Mouse (Mus musculus) neural tube, embryonic 10.5 days (tissue): ENCODE measurements around the gene Runx3.

Experiments used
- DNase-seq: peaks from one replicate; pipeline ENCODE4 v3.0.0-alpha.2; 2017; ENCODE audit warnings: low spot score; ENCODE audit errors: extremely low spot score

Runx3 gene

DNA sequence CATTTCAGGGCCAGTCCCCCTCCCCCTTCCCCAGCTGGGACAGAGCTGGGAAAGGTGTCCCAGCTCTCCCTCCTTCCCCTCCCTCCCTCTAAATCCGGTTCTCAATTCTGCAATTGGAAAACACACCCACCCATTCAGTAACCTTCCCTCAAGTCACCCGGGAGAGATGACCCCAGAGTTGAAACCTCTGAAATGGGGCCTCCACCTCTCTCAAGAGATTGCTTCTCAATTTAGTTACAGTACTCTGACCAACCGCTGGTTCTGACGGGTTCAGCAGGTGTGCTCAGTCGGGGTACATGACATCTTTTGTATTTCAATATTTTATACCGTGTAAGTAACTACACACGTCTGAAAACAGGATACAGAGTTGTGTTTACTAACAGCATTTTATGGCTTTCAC, 28.2 kb downstream of the Runx3 start:
- DNase-seq, result no peak

DNA sequence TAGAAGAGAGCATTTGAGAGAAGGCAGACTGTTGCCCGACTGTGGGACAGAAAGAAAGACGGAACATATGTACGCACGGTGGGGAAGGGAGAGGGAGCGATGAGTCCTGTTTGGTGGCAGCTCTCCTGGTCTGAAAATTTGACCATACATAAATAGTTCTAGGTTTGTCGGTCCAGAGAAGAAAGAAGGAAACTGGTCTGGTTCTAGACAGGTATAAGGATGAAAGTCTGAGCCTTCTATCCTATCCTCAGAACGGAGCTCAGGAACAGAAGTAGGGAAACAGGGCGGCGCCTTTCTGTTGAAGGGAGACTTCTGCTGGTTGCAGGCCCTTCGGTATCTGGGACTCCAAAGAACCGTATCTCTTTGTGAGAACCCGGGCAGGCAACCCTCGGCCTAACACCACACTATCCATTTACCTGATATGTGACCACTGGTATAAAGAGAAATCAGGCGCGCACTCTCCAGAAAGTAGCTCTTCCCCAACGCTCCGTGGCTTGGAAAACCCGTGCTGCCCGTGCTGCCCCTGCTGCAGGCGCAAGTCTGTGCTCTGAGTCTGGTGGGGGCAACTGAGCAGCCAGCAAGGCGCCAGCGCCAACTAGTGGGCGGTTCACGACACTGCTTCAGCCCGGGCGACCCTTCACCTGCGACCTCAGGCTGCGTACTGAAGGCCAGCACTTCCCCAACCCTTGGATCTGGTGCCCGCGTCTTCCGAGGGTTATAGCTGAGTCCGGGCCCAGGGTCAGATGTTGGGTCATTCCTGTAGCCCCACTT, 29.8 kb downstream of the Runx3 start:
- DNase-seq, result peak; percentile 89

DNA sequence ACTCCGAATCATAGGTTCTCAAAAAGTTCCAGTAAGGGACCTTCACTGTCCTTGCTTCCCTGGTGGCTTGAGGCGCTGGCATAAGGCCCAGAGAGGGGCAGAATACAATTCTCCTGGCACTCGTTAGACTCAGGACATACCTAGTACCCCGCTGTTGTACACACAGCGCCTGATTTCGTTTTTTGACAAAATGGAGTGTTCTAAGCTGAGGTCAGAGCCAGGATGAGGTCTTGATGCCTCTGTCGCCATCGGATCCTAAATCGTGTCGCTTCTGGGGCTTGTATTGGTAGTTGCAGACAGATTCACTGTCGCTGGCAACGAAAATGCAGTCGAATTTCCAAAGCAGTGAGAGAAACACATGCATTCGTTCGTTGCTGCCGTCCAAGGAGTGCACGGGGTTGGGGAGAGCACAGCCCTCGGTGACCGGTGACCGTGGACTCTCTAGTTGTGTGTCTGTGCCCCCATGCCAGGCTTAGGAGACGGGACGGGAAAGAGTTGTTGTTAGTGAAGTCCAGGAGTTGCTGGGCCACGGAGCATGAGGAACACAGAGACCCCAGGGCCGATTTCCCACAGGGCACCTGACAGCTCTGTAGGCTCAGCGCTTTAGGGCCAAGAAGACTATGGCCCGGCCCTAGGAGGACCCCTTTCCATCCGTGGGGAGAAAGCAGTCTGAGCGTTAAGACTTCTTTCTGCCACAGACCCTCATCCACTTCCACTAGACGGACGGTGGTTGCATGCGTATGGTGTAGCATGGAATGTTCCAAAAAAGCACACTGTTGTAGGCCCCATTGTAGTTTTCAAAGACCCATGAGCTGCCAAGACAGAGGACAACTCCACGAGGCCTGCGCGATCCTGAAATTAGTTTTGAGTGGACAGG, 30.9 kb downstream of the Runx3 start:
- DNase-seq, result peak; percentile 62

DNA sequence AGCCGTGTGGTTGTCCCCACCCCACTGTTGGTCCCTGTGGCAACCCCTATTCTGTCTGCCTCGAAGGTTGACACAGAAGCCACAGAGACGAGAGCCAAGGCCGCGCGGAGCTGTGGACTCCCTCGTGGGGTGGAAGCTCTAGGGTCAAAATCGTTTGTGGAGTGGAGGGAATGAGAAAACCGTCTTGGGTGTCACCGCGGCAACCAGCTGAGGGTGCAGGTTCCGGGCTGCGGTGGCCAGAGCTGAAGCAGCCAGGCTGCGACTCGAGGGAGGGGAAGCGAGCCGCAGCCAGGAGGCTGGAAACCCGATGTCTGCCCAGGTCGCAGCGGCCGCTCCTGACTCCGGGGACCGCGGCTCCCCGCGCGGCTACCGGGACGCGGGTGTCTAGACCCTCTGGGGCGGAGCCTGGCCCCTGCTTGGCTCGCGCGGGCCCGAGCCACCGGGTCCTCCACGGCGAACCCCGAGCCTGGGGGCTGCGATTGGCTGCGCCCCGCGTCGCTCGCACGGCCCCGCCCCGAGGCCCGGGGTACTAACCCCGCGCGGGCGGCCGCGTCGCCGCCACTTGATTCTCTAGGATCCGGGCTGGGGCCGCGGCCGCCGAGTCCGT, 31.6 kb downstream of the Runx3 start:
- DNase-seq, result peak; percentile 63

DNA sequence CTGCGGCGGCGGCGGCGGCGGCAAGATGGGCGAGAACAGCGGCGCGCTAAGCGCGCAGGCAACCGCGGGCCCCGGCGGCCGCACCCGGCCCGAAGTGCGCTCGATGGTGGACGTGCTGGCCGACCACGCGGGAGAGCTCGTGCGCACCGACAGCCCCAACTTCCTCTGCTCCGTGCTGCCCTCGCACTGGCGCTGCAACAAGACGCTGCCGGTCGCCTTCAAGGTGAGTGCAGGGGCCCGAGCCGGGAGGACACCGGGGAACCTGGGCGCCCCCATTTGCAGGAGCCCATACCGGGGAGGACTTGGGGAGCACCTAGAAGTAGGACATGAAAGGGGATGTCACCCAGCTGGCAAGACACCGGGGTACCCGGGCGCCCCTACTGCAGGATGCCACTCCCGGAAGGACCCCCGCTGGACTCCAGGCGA, 32.4 kb downstream of the Runx3 start:
- peak; percentile 63 for DNase-seq

DNA sequence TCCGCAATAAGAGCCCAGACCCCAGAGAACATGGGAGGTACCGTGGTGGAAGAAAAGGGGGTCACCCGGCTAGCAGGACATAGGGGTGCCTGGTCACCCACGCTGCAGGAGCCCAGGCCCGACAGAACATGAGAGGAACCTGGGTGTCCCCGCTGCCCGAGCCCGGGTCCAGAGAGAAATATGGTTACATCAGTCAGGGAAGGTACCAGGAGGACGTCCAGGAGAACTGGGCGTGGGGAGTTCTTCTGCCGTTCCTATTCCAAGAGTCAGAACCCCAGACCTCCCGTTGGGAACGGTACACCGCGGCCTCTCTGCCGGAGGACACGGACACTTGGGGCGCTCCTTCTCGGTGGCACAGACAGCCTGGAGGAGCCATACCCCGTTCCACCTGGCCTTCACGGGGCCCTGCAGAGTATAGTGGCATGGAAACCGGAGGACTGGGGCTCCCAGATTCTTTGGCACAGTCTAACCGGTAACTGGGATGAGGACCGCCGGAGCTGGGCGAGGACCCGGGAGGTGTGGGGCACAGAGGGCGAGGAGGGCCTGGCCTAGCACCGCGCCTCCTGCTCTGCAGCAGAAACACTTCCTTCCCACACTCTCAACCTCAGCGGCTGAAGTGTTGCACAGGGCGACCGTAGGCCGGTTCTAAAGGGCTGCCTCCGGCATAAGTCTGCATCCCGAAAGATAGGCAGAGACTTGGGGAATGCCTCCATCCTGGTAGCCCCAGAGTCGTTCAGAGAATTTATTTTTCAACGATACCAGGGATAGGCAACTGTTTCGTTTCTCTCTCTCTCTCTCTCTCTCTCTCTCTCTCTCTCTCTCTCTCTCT, 33.0 kb downstream of the Runx3 start:
- DNase-seq, result peak; percentile 70

DNA sequence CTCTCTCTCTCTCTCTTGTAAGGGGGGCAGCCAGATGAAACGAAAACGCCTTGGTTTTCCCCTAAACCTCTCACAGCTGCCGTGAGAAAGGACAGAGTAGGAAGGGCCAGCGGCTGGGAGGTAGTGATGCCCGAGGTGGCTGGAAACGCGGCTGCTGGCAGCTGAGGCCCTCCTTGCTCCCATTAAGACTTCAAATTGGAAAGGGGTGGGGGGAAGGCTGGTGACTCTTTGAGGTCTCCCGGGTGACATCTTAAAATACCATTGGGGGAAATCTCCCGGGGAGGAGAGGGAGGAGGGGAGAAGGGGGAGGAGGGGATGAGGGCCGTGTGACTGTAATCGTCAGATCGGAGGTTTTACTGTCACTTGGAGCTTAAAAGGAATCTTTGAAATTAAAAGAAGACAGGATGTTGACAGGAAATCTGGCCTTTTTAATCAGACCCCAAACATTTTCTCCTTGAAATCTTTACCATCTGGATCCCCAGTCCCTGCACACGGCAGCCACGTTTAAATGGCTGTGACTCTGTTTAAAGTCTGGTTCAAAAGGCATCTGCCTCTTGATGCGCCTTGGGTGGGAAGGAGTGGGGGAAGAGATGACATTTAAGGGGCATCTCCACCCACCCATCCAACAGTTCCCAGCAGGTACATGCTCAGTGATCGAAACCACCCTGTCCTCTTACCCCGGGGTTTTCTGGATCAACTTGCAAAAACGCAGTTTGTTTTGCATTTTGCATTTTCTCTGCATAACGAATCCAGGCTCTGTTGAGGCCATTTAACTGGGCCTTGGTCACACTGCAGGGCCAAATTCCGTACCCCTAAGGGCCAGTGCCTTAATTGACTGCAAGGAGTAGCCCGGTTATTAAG, 33.9 kb downstream of the Runx3 start:
- DNase-seq, result peak; percentile 57

DNA sequence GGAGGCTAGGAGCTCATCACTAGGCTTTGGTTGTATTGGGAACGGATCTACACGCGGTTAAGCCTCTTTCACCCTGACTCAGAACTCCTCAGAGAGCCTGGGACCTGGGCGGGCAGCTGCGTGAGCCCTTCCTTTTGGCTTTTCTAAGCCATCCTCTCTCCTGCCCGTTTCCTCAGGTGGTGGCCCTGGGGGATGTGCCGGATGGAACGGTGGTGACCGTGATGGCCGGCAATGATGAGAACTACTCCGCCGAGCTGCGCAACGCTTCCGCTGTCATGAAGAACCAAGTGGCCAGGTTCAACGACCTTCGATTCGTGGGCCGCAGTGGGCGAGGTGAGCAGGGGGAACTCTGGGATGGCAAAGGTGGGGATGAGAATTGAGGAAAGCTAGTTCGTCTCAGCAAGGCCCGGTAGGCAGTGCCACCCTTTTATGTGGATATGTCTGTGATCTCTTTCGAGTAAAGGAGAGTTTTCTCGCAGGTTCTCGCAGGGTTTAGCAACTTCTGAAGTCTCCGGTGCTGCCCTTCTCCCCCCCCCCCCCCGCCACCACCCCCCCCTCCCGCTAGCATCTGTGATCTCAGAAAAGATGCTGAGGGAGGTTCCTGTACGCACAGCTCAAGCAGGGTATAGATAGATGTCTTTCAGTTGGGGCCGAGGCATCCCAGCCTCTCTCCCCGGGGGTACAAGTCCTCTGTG, 34.8 kb downstream of the Runx3 start:
- peak; percentile 58 for DNase-seq

DNA sequence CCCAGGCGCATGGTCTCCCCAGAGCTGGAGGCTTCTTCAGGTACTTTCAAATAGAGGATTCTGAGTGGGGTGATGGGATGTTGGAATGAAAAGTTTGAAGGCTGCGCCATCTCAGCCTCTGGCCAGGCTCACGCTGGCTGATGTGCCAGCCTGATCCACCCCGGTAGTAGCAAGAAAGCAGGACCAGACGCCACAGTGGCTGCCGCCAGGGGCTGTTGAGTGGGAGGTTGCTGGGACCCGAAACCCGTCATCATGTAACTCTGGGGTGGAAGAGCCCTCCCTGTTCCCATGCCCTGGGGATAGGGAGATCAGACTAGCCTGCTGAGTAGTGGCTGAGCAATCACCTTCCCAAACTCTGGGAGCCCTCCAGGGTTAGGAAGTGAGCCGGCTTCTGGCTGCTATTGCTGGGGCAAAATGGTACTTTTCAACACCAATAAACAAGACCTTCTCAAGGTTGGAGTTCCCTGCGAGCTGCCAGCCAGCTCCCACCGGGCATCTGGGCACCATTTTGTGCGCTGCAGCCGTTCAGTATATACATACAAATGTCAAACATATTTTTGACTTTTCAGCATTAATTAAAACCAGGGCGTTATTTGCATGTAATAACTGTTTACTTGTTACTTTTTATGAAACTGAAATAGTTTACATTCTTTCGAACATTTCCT, 35.5 kb downstream of the Runx3 start:
- peak; percentile 60 for DNase-seq

DNA sequence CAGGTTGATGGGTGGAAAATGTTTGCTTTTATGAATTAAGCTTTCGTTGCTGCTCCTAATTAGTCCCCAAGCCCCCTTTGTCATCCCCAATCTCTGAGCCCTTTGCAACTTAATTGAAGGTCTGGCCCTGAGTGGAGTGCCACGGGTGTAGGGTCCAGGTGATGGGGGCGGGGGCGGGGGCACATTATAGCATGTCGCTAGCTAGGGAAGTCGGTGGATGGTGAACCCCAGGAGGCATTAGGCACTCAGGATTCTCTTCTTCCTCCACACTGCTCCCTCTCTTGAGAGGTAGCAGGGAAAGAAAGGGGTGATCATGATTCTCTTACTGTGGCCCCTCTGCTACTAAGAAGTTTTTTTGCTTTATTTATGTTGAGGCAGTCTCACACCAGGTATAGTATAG, 36.1 kb downstream of the Runx3 start:
- DNase-seq, result no peak

DNA sequence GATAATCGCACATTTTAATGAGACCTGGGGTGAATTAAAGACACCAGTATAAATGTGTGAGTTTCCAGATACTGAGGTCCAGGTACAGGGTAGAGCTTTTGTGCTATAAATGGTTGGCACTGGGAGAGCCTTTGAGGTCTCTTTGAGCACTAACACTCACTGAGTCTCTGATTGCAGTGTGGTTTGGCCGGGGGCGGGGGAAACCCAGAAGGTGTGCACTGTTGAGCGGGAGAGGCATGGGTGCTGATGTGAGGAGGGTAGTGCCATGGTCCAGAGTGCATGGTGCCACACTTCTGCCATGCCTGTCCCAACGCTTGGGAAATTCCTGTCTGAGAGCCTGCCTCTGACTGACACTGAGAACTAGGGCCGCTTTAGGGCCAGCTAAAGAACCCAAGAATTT, 36.9 kb downstream of the Runx3 start:
- DNase-seq, result no peak

DNA sequence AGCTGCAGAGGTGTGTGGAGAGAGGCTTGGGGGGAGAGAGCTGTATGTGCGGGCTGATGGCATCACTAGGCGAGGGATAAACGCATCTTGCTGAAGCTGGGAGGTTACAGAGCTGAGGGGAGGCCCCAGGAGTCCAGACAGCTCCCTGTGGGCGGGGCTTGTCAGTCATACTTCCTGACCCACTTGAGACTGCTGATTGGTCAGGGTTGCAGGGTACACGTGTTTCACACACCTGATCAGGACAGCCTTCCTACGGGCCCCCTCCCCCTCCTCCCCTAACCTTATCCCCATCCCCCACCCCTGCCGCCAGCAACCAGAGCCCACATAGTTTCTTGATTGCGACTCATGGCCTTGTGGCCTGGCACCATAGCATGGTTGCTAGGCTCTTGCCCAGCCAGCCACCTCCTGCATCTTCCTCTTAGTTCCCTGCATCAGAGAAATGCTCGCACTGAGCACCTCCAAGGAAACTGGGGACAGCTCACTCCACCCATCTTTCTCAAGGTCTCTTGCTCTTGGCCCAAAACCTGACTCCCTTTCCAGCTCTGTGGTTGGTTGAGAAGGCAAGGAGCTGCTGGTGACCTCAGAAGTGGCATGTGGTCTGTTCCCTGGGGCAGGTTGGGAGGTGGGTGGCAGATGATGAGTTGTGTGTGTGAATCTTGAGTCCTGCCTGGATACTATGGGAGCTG, 38.4 kb downstream of the Runx3 start:
- DNase-seq, result no peak

DNA sequence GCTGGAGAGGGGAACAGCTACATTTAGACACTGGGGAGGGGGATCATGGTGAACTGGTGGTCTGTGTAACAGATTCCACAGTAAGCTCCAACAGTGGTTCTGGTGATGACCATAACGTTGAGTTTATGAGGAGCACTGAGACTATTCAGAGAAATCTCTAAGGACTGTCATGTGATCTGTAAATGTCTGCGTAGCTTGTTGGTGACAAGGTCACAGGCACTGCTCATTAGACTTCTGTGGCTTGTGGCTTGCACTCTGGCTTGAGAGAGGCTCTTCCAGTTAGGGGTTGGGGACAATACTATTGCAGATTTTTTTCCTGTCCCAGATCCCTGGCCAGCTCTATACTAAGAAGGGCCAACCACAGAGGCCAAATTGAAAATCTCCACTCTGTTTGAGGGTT, 39.2 kb downstream of the Runx3 start:
- DNase-seq, result no peak

DNA sequence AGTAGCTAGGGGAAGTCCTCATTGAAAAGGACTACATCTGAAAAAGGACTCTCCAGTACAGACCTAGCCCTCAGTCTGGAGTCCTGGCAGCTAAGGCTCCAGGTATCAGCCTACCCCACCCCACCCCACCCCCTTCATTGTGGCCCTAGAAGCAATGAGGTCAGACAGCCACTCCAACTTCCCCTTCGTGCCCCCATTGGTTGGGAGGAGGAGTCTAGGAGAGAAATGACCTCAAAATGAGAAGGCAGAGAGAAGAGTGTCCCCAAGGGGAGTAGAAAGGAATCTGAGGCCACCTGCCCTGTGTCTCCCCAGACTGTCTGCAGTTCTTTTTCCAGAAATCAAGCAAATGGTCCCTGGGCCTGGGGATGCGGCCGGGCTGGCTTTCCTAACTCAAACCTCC, 39.7 kb downstream of the Runx3 start:
- no peak for DNase-seq

DNA sequence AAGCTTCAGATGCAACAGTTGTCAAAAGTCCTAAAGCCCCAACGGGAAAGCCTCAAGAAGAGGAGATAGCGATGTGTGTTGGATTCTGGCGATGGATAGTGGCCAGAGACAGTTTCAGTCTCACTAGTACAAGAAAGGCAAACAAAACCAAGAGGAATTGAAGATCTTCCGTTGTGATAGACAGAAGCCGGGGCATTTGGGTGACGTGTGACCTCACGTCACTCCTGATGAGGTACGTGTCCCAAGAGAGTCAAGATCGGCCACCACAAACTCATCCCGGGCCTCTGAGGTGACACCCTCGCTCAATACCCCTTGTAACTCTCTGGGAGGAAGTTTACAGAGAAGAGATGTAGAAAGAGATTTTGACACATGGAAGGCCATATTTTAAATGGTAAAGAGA, 41.0 kb downstream of the Runx3 start:
- DNase-seq, result no peak

DNA sequence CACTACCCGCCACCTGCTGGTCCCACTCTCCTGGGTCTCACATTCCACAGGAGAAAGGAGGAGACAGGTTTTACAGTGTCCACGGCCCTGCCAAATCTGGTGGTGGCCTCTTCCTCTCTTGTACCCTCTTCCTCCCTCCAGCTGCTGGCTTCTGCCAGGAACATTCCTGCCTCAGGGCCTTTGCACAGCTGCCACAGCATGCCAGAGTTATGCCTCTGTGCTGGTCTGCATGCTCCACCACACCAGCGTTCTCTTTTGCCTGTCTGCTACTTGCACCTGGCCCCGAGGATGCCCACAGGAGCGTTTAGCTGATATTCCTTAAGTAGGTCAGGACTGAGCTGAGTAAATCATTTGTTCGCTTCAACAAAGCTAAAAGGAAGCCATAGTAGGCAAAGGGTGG, 45.3 kb downstream of the Runx3 start:
- DNase-seq, result no peak

DNA sequence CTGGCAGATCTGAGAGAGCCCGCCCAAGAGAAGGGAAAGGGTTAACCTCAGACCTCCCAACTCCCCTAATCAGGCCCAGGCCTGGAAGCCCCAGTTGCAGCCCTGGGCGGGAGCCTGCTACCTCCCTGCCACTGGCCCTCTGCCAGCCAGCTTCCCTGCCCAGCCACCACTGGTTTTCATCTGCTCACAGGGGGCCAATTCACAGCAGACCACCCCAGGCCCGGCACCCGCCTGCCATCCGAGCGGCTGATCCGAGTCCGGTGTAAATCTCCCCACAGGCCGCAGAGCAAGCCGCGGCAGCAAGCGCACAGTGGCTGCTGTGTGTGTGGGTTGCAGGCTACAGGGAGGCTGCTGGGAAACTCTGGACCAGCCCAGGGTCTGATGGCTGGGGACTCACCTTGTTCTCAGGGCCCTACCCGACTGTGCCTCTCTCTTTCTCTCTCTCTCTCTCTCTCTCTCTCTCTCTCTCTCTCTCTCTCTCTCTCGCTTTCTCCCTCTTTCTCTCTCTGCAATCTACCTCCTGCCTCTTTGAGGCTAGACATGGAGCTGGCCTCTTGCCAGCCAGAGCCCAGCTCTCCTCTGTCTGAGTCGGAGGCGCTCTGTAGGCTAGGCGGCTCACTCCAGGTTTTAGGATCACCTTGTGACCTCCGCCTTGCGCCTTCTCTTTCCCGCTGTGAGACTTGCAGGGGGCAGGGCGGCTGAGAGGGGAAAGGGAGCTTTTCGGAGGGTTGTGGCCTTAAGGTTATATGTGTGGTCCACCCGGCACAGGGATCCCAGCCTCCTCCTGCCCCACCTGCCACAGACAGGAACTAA, 46.2 kb downstream of the Runx3 start:
- peak; percentile 58 for DNase-seq
